Mouse (Mus musculus) myocyte (in vitro differentiated cells): ENCODE measurements around the gene Tbx15.

Experiments
- CEBPB ChIP-seq: IDR thresholded peaks from 2 replicates; pipeline ENCODE4 v1.6.1; 2011; ENCODE audit warnings: mild to moderate bottlenecking, moderate library complexity; ENCODE audit not compliant: poor library complexity, insufficient read depth, severe bottlenecking
- E2F4 ChIP-seq: IDR thresholded peaks from one replicate; pipeline ENCODE4 v1.6.1; 2011; ENCODE audit warnings: mild to moderate bottlenecking, control low read depth, moderate library complexity; ENCODE audit not compliant: insufficient read depth
- MAX ChIP-seq: IDR thresholded peaks from one replicate; pipeline ENCODE4 v1.6.1; 2011; ENCODE audit warnings: low read depth, mild to moderate bottlenecking, control low read depth
- MYOD1 ChIP-seq, 3 experiments: IDR thresholded peaks; one replicate each; pipeline ENCODE4 v1.6.1; 2011; ENCODE audit warnings: control low read depth in 2 of 3, low read depth in 2 of 3, mild to moderate bottlenecking in 2 of 3, moderate library complexity in 1 of 3; ENCODE audit not compliant: insufficient read length in 2 of 3, control insufficient read depth in 1 of 3
- MYOG ChIP-seq, 3 experiments: IDR thresholded peaks; one replicate each; pipeline ENCODE4 v1.6.1; 2011; ENCODE audit warnings: control low read depth in 2 of 3, low read depth in 2 of 3, mild to moderate bottlenecking in 2 of 3; ENCODE audit not compliant: insufficient read length in 2 of 3, control insufficient read depth in 1 of 3, insufficient read depth in 1 of 3
- POLR2A ChIP-seq: IDR thresholded peaks from one replicate; pipeline ENCODE4 v1.6.1; 2011; ENCODE audit warnings: low read depth, mild to moderate bottlenecking, control low read depth, moderate library complexity; ENCODE audit not compliant: insufficient read length
- POLR2AphosphoS2 ChIP-seq: IDR thresholded peaks from one replicate; pipeline ENCODE4 v1.6.1; 2011; ENCODE audit warnings: low read depth, control low read depth; ENCODE audit not compliant: insufficient read length
- REST ChIP-seq: IDR thresholded peaks from one replicate; pipeline ENCODE4 v1.6.1; 2011; ENCODE audit warnings: mild to moderate bottlenecking, control low read depth, moderate library complexity; ENCODE audit not compliant: insufficient read depth, insufficient read length
- TCF12 ChIP-seq: IDR thresholded peaks from one replicate; pipeline ENCODE4 v1.6.1; 2011; ENCODE audit warnings: mild to moderate bottlenecking, control low read depth; ENCODE audit not compliant: poor library complexity, insufficient read depth, severe bottlenecking
- TCF3 ChIP-seq: IDR thresholded peaks from one replicate; pipeline ENCODE4 v1.6.1; 2011; ENCODE audit warnings: low read depth, control low read depth; ENCODE audit not compliant: insufficient read length
- USF1 ChIP-seq: IDR thresholded peaks from one replicate; pipeline ENCODE4 v1.6.1; 2011; ENCODE audit warnings: low read depth, mild to moderate bottlenecking, control low read depth, moderate library complexity

DNA sequence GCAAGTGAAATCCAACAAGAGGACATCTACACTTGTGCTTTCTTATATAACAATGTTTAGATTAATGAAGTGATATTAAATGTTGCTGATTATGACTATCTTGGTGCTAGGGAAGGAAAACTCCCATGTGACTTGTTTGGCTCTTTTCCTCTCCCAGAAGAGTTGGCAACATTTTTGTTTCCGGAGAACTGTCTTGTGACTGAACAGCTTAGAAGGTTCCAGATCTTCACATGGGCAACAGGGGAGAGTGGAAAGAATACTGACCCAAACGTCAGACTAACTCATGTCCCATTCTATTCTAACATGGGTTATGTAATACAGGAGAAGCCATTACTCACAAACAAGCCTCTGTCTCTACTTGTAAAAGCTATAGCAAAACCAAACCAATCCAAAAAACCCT is 60.7 kb downstream of the Tbx15 start:
- TF ChIP-seq MAX (no peak), POLR2A (no peak), POLR2AphosphoS2 (no peak), TCF3 (no peak), TCF12 (no peak), CEBPB (no peak), MYOD1 (IDR thresholded peaks at IDR 0.05; ENCODE audit: control insufficient read depth in 1 of 3, insufficient read length in 2 of 3, low read depth in 2 of 3) (no peak), MYOG (IDR thresholded peaks at IDR 0.05; ENCODE audit: control insufficient read depth in 1 of 3, insufficient read depth in 1 of 3, insufficient read length in 2 of 3, low read depth in 2 of 3) (no peak), REST (no peak), USF1 (no peak), E2F4 (no peak)
